Mouse (Mus musculus): ENCODE results near the gene Zbtb42.

The Zbtb42 gene

GRCm38 (mm10) chr12:112661851-112662250 lies 16.8 kb upstream of the Zbtb42 start:
- no peak for DNase-seq (ENCODE audit: low spot score)

- DNase-seq (ENCODE audit: low spot score): no peak
Measured at GRCm38 (mm10) chr12:112663303-112663702, 15.3 kb upstream of the Zbtb42 start.

GRCm38 (mm10) chr12:112663716-112664115 lies 14.9 kb upstream of the Zbtb42 start:
- no peak for DNase-seq (ENCODE audit: low spot score)

GRCm38 (mm10) chr12:112664124-112664523 lies 14.5 kb upstream of the Zbtb42 start:
- no peak for DNase-seq (ENCODE audit: low spot score)

- DNase-seq (ENCODE audit: low spot score): no peak
Measured at GRCm38 (mm10) chr12:112664656-112665055, 14.0 kb upstream of the Zbtb42 start.

- peak; percentile 39 for DNase-seq (ENCODE audit: low spot score)
Measured at GRCm38 (mm10) chr12:112665445-112665844, 13.2 kb upstream of the Zbtb42 start.

- DNase-seq (ENCODE audit: low spot score): no peak
Measured at GRCm38 (mm10) chr12:112665881-112666544, 12.6 kb upstream of the Zbtb42 start.

- DNase-seq (ENCODE audit: low spot score): no peak
Measured at GRCm38 (mm10) chr12:112667619-112668297, 10.9 kb upstream of the Zbtb42 start.

- no peak for DNase-seq (ENCODE audit: low spot score)
Measured at GRCm38 (mm10) chr12:112670718-112671393, 7.8 kb upstream of the Zbtb42 start.

GRCm38 (mm10) chr12:112671891-112672290 lies 6.7 kb upstream of the Zbtb42 start:
- DNase-seq (ENCODE audit: low spot score): no peak

GRCm38 (mm10) chr12:112672744-112673575 lies 5.7 kb upstream of the Zbtb42 start:
- no peak for DNase-seq (ENCODE audit: low spot score)

GRCm38 (mm10) chr12:112673576-112674091 lies 5.0 kb upstream of the Zbtb42 start:
- DNase-seq (ENCODE audit: low spot score): peak; percentile 39

GRCm38 (mm10) chr12:112674132-112675011 lies 4.3 kb upstream of the Zbtb42 start, which contains the start of gene Akt1:
Gene Akt1 (minus strand): TSS chr12:112674884.
- peak; percentile 64 for DNase-seq (ENCODE audit: low spot score)

GRCm38 (mm10) chr12:112675245-112676035 lies 3.2 kb upstream of the Zbtb42 start:
- DNase-seq (ENCODE audit: low spot score): peak; percentile 85

- DNase-seq (ENCODE audit: low spot score): no peak
Measured at GRCm38 (mm10) chr12:112677076-112677475, 1.6 kb upstream of the Zbtb42 start.

GRCm38 (mm10) chr12:112677943-112678554 lies 579 bp upstream of the Zbtb42 start:
- DNase-seq (ENCODE audit: low spot score): no peak

GRCm38 (mm10) chr12:112679027-112679996 lies 684 bp downstream of the Zbtb42 start:
- DNase-seq (ENCODE audit: low spot score): peak; percentile 58

GRCm38 (mm10) chr12:112683351-112683750 lies 4.7 kb downstream of the Zbtb42 start:
- DNase-seq (ENCODE audit: low spot score): no peak

All from urinary bladder, postnatal 25 days (tissue).